Mouse (Mus musculus) T-helper 17 cell (primary cell): ENCODE results near the gene Gm10718.
"Not testable (repeated sequence)": the region's sequence is repeated elsewhere in the genome, so short reads cannot be mapped to it uniquely, and the experiment has no call there.

Source experiments
- in situ Hi-C, 2 experiments: fragments of 300-600 bp; cut with MboI, MseI; formaldehyde crosslinking; loops; 1 replicate in 1 of 2; 2 replicates in 1 of 2; pipeline ENCODE4 v1.15.1; 2025; ENCODE audit warnings: high pct_unique_total_duplicates in 2 of 2

Gm10718 gene

GRCm38 (mm10) chr9:3023312-3023984 lies at the start of gene Gm10718:
Gene Gm10718, plus strand, starts transcription at chr9:3023547.
- in situ Hi-C loops, result not testable (repeated sequence)

- in situ Hi-C loops, result not testable (repeated sequence)
Measured at GRCm38 (mm10) chr9:3000445-3000972, 22.8 kb upstream of the Gm10718 start, which contains the start of gene Gm10722. Gene Gm10722, plus strand, starts transcription at chr9:3000922.

GRCm38 (mm10) chr9:3001006-3001405 lies 22.3 kb upstream of the Gm10718 start:
- in situ Hi-C loops, result not testable (repeated sequence)

GRCm38 (mm10) chr9:3001948-3002659 lies 21.2 kb upstream of the Gm10718 start:
- in situ Hi-C loops, result not testable (repeated sequence)

- in situ Hi-C loops, result not testable (repeated sequence)
Measured at GRCm38 (mm10) chr9:3002794-3003396, 20.5 kb upstream of the Gm10718 start, which contains the start of gene Gm11168. Gene Gm11168, plus strand, starts transcription at chr9:3003346.

- in situ Hi-C loops, result not testable (repeated sequence)
Measured at GRCm38 (mm10) chr9:3006179-3006578, 17.2 kb upstream of the Gm10718 start.

GRCm38 (mm10) chr9:3006636-3007035 lies 16.7 kb upstream of the Gm10718 start:
- in situ Hi-C loops, result not testable (repeated sequence)

- in situ Hi-C loops, result not testable (repeated sequence)
Measured at GRCm38 (mm10) chr9:3007272-3007671, 16.1 kb upstream of the Gm10718 start.

- in situ Hi-C loops, result not testable (repeated sequence)
Measured at GRCm38 (mm10) chr9:3009331-3009730, 14.0 kb upstream of the Gm10718 start.

- in situ Hi-C loops, result not testable (repeated sequence)
Measured at GRCm38 (mm10) chr9:3012054-3012621, 11.2 kb upstream of the Gm10718 start.

- in situ Hi-C loops, result not testable (repeated sequence)
Measured at GRCm38 (mm10) chr9:3012733-3013279, 10.5 kb upstream of the Gm10718 start, which contains the start of gene Gm10721. Gene Gm10721, plus strand, starts transcription at chr9:3013140.

GRCm38 (mm10) chr9:3015354-3015753 lies 8.0 kb upstream of the Gm10718 start, which contains the start of gene Gm10720:
Gene Gm10720, plus strand, starts transcription at chr9:3015654.
- in situ Hi-C loops, result not testable (repeated sequence)

GRCm38 (mm10) chr9:3015896-3016295 lies 7.5 kb upstream of the Gm10718 start:
- in situ Hi-C loops, result not testable (repeated sequence)

GRCm38 (mm10) chr9:3017108-3017507 lies 6.2 kb upstream of the Gm10718 start, which contains the start of gene Gm10719:
Gene Gm10719, plus strand, starts transcription at chr9:3017408.
- in situ Hi-C loops, result not testable (repeated sequence)

GRCm38 (mm10) chr9:3018944-3019343 lies 4.4 kb upstream of the Gm10718 start:
- in situ Hi-C loops, result not testable (repeated sequence)

GRCm38 (mm10) chr9:3019835-3020727 lies 3.3 kb upstream of the Gm10718 start:
- in situ Hi-C loops, result not testable (repeated sequence)

- in situ Hi-C loops, result not testable (repeated sequence)
Measured at GRCm38 (mm10) chr9:3022316-3023008, 885 bp upstream of the Gm10718 start.

- in situ Hi-C loops, result not testable (repeated sequence)
Measured at GRCm38 (mm10) chr9:3023985-3024648, 770 bp downstream of the Gm10718 start.
